Mouse (Mus musculus): ENCODE results near the gene Cand2.

DNA sequence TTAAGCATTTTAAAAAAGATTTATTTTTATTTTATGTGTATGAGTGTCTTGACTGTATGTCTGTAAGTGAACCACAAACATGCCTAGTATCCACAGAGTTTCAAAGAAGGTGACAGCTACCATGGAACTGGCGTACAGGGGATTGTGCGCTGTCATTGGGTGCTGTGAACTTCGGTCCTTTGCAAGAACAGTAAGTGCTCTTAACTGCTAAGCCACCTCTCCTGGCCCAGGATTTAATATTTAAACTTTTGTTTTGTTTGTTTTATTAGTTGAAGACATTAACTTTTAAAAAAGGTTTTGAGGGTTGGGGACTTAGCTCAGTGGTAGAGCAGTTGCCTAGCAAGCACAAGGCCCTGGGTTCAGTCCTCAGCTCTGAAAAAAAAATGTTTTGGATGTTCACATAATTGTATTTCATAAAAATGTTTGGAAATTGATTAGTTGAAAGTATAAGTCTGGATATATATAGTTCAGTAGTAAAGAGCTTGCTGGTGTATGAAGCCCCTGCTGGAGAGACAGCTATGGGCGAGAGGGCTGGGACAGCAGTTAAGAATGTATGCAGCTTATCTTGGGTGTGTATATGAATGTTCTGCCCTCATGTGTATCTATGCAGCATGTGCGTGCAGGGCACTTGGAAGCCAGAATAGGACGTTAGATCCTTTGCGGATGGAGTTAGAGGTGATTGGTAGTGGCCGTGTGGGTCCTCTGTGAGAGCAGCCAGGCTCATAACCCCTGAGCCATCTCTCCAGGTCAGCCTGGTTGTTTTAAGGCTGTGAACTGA is 47.1 kb downstream of the Cand2 start:
- TF ChIP-seq CTCF (IDR thresholded peaks at IDR 0.05; ENCODE audit: insufficient read depth, low read length) (no peak), POLR2A (IDR thresholded peaks at IDR 0.05; ENCODE audit: borderline replicate concordance, extremely low read depth, low read depth, low read length) (no peak)

Measured in lung, adult 2 months (tissue).